Mouse (Mus musculus) liver, adult (tissue): ENCODE data around the gene Adamts12.

ENCODE experiments used
- GATA4 ChIP-seq: IDR thresholded peaks from 2 replicates; pipeline ENCODE4 v1.6.1; 2014; ENCODE audit warnings: mild to moderate bottlenecking, low read length; ENCODE audit not compliant: insufficient replicate concordance

Gene Adamts12

DNA sequence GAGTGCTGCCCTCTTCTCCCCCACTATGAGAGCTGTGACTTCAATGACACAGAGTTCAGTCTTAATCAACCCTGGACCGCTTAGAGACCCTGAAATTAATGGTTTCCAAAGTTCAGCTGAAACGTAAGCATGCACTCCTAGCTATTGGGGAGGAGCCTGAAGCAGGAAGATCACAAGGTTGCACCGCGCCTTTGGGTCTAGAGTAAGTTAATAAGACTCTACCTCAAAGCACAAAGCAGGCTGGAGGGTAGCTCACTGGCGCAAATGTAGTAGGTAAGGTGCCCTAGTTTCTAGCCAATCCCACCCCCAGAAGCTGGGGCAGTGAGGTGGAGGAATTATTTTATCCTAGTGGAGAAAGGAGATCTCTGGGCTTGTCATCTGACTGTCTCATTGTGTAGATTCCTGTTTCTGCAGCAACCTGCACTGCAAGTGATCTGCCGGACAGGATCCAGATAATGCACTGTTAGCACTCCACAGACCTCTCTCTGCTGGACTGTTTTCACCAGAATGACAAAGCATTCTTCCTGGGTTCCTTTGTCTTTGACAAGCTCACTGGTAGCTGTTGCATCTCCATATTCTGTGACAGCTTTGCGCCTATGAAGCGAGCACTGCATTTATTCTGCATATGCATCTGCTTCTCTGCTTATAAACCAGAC lies 315.0 kb downstream of the Adamts12 start:
- no peak for TF ChIP-seq GATA4

DNA sequence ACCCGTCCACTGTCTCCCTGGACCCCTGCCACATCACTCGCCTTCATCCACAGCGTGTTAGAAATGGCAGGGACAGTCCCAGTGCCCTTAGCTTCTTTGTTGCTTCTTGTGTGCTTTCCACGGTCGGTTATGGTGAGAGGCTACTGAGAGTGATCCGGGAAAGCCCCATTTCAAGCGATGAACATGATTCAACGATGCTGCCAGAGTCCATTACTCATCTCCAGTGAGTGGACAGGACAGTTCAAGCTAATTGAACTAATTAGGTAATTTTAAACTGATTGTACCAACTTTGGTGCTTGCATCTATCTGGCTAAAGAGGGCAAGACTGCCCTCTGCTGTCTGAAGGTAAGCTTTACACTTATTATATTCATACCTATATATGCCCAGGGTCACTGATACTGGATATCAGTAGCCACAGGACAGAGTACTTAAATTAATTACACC lies 315.5 kb downstream of the Adamts12 start:
- TF ChIP-seq GATA4 = no peak

DNA sequence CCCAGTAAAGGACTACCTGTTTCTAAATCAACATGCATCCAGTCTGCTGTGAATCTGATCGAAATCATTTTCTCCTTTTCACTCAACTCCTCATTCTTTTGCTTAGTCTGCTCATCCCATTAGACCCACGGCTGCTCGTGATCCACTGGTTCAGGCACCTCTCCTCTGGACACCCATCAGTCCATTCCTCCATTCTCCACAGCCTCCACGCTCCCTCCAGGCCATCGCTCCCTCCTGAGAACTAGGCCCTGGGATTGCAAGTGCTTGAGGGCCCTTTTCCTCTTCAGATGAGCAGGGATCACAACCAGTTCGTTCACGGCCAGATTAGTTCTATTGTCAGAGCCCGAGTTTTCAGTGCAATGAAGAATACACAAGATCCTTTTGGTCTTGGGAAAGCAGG lies 316.0 kb downstream of the Adamts12 start:
- TF ChIP-seq GATA4 = no peak

DNA sequence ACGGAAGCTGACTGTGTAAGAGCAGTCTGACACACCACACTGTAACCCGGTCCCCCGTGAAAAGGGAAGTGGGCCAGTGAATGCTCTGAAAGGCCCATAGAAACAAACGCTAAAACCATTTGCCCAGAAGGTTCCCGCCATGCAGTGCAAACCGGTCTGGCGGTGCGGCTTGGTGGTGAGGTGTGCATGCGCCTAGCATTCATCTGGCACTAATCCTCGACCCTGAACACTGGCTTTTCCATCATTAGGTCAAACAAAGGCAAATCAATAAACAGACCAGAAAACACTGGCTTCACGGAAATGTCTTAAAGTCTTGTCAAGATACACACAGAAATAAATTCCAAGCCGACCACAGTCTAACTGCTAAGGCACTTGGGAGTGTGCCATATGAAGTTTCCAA lies 318.0 kb downstream of the Adamts12 start:
- TF ChIP-seq GATA4 = no peak

DNA sequence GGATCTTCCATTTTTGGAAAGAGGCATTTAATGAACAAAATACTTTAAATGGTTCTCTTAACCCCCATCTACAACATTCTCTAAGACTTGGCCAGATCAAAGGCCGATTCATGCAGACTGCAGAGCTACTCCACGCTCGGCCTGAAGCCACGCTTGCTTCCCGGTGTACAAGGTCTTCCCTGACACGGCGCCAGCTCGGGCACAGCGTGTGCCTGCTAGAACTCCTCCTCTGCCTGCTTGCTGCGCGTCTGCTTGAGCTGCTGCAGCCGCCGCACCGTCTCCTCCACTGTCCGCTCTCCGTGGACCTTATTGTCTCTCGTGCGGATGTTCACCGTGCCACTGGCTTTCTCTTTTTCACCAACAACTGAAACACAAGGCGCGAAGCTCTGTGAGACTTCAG lies 319.2 kb downstream of the Adamts12 start:
- no peak for TF ChIP-seq GATA4

DNA sequence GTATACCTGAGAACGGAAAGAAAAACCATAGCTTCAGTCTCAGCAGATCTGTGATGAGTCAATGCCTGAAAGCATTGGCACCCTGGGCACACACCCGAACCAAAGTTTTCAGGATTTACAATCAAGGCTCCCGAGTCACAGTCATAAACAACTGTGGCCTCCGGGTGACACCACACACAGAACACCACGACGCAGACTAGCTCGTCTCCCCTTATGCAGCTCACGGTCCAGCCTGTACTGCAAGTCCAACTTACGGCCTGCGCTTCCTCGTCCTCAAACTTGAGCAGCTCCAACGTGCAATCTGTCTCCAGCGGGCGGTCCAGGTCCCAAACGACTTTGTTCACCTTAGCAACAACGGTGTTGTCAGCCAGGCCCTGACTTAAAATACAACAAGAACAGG lies 328.3 kb downstream of the Adamts12 start:
- no peak for TF ChIP-seq GATA4

DNA sequence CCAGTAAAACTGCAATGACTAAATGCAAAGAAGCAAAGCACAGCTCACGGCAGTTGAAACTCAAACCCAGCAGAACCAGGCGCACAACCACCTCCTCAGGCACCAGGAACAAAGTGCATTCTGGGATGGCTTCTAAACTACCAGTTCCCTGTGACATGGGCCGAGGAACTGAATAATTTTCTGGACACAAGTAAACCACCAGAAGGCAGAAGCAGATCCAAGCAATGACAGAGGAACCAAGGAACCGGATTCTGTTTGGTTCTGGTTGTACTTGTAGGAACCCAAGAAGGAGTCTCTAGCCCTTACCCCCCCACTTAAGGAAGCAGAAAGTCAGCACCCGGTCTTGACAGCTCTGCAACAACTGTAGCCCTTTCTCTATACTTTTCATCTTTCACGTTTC lies 331.8 kb downstream of the Adamts12 start:
- no peak for TF ChIP-seq GATA4
